Mouse (Mus musculus) heart, postnatal 0 days (tissue): Measurements from ENCODE around the gene Trpm4. TPM values are rescaled to one million over a fixed set of nuclear protein-coding genes. Genes with fewer than 3 reads are reported as not detected.

Experiments used
- ATAC-seq: fragments of 200-750 bp; cut with Nextera tagmentation; 2 replicates; pipeline ENCODE4 v1.8.0; 2017; ENCODE audit warnings: low read depth, moderate number of reproducible peaks, moderate library complexity; ENCODE audit not compliant: insufficient read depth
- DNase-seq: peaks from one replicate; pipeline ENCODE4 v3.0.0-alpha.2; 2016; ENCODE audit warnings: low spot score
- H3K27ac ChIP-seq: fragments of 300-500 bp; sonication (generic); 2 replicates; pipeline ENCODE4 v1.5.1; 2014; ENCODE audit warnings: low read depth, mild to moderate bottlenecking
- H3K27me3 ChIP-seq: fragments of 300-500 bp; sonication (generic); 2 replicates; pipeline ENCODE4 v1.6.1; 2014; ENCODE audit warnings: low read length, mixed read lengths; ENCODE audit not compliant: control insufficient read depth, insufficient read depth
- H3K36me3 ChIP-seq: fragments of 300-500 bp; sonication (generic); replicated peaks from 2 replicates; pipeline ENCODE4 v1.6.1; 2014; ENCODE audit warnings: low read length, mixed read lengths; ENCODE audit not compliant: control insufficient read depth, insufficient read depth
- H3K4me1 ChIP-seq: fragments of 300-500 bp; sonication (generic); 2 replicates; pipeline ENCODE4 v1.6.1; 2014; ENCODE audit warnings: antibody characterized with exemption; ENCODE audit not compliant: control insufficient read depth, insufficient read depth
- H3K4me2 ChIP-seq: fragments of 300-500 bp; sonication (generic); 2 replicates; pipeline ENCODE4 v1.6.1; 2014; ENCODE audit warnings: low read depth, mild to moderate bottlenecking, low read length, moderate library complexity
- H3K4me3 ChIP-seq: fragments of 300-500 bp; sonication (generic); 2 replicates; pipeline ENCODE4 v1.5.1; 2014; ENCODE audit warnings: low read depth, low read length
- H3K9ac ChIP-seq: fragments of 300-500 bp; sonication (generic); replicated peaks from 2 replicates; pipeline ENCODE4 v1.6.1; 2014; ENCODE audit warnings: low read depth, low read length, mixed read lengths
- H3K9me3 ChIP-seq: fragments of 300-500 bp; sonication (generic); replicated peaks from 2 replicates; pipeline ENCODE4 v1.6.1; 2016; ENCODE audit warnings: low read length; ENCODE audit not compliant: control insufficient read depth
- CTCF ChIP-seq: IDR thresholded peaks from 2 replicates; pipeline ENCODE4 v1.5.1; 2016; ENCODE audit warnings: antibody characterized with exemption, control low read depth, low read depth
- EP300 ChIP-seq: IDR thresholded peaks from 2 replicates; pipeline ENCODE4 v1.6.1; 2016; ENCODE audit warnings: antibody characterized with exemption, low read depth
- WGBS: fragments of 180-500 bp; shearing (Covaris S2); extraction: QIAGEN DNeasy Blood & Tissue Kit; methylation state at CpG from one replicate; pipeline ENCODE4 v1.1.7; 2014; 5-methylcytosine and 5-hydroxymethylcytosine counted together
- polyA plus RNA-seq: library from polyadenylated mRNA; unstranded; fragments of >200 nt; fragmentation: Nextera tagmentation; extraction: Ambion mirVana; gene quantifications from 2 replicates; pipeline ENCODE4 v1.2.1, GENCODE M21; 2015
- total RNA-seq: library from RNA; depleted of rRNA; stranded (reverse); fragments of >200 nt; gene quantifications from 2 replicates; pipeline ENCODE4 v1.2.3, GENCODE M21; 2014; ENCODE audit warnings: low replicate concordance

Gene Trpm4
- total and polyA plus RNA-seq, 2 experiments from 2014 or later: 14.2 to 44.0 TPM

DNA sequence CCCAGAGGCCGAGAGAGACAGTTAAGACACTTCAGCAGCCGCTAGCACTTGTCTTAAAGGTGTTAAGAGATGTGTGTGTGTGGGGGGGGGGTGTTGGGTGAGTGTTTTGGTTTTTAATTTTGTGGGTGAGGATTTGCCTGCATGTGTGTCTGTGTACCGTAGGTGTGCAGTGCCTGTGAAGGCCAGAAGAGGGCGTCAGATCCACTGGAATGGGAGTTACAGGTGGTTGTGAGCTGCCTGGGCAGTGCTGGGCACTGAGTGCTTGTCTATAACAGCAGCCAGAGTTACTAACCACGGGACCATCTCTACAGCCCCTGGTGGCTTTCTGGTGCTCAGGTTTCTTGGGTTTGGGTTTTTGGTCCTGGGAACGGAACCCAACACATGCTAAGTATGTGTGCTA, 2.1 kb downstream of the Trpm4 start:
- Histone ChIP-seq H3K9ac (no peak overlapping the region), H3K4me3 (no peak overlapping the region), H3K36me3 (peaks cover 5% of the 10 kb centered on the region; the same call in 1 of the 2 replicates), H3K27ac (no peak overlapping the region), H3K4me2 (no peak overlapping the region), H3K4me1 (0 out of 2 replicates have a peak, but pooled peaks cover 7% of the 10 kb centered on the region), H3K9me3 (no peaks in the 10 kb centered on the region), H3K27me3 (no peaks in the 10 kb centered on the region)
- TF ChIP-seq CTCF: peak; percentile 15; the same call in 1 of the 2 replicates
- TF ChIP-seq EP300: no peak
- DNase-seq (no peak), ATAC-seq (no peak)
- WGBS: 74% methylated on average over 6 of the region's 6 CpGs

DNA sequence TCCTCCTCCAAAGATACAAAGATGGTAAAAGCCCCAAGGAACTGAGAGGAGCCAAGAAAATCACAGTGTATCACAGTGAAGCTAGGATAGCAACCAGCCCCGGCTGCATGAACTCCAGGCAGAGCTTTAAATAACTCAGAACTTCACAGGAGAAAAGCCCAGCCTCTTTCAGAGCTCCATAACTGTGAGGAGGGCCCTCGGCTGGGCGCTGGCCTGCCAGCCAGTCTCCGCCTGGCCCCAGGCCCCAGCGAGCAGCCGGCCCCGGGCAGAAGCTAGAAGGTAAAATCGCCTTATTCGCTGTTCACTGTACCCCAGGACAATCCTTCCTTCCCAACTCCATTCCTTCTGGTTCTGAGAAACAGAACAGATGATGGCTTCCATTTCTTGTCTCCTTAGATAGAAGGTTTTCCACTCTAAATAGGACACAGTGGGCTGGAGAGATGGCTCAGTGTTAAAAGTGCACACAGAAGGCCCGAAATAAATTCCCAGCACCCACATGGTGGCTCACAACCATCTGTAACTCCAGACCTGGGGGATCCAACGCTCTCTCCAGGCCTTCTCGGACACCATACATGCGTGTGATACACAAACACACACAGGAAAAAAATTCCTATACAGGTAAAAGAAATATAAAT, 4.6 kb downstream of the Trpm4 start:
- TF ChIP-seq CTCF (no peak), EP300 (no peak)
- H3K27me3 ChIP-seq: no peaks in the 10 kb centered on the region
- peaks cover 19% of the 10 kb centered on the region for H3K36me3 ChIP-seq
- no peak overlapping the region; the same call in 1 of the 2 replicates for H3K9ac ChIP-seq
- peak; percentile 73 for DNase-seq
- peak overlapping the region; percentile 84 for H3K27ac ChIP-seq
- peak; percentile 44 for ATAC-seq
- H3K9me3 ChIP-seq: 0 out of 2 replicates have a peak, but pooled peaks cover 4% of the 10 kb centered on the region
- H3K4me2 ChIP-seq: no peak overlapping the region
- 50% methylated on average over 13 of the region's 13 CpGs for WGBS
- no peak overlapping the region for H3K4me3 ChIP-seq
- H3K4me1 ChIP-seq: 0 out of 2 replicates have a peak, but pooled peaks cover 3% of the 10 kb centered on the region

DNA sequence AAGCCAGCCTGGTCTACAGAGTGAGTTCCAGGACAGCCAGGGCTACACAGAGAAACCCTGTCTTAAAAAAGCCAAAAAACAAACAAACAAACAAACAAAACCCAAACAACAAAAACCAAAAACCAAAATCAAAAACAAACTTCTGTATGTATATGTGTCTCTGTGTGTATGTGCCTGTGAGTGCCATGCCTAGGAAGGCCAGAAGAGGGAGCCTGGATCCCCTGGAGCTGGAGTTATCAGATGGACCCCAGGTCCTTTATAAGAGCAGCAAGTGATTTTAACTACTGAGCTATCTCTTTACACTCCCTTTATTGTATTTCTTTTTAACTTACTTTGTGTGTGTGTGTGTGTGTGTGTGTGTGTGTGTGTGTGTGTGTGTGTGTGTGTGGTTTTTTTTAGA, 7.8 kb downstream of the Trpm4 start:
- no peak overlapping the region for H3K4me3 ChIP-seq
- H3K27me3 ChIP-seq: no peaks in the 10 kb centered on the region
- H3K9ac ChIP-seq: no peak overlapping the region
- H3K36me3 ChIP-seq: peaks cover 37% of the 10 kb centered on the region
- no peaks in the 10 kb centered on the region for H3K4me1 ChIP-seq
- no peak for DNase-seq
- no peak; the same call in 1 of the 2 replicates for TF ChIP-seq CTCF
- no peak for TF ChIP-seq EP300
- H3K4me2 ChIP-seq: no peak overlapping the region
- H3K9me3 ChIP-seq: 0 out of 2 replicates have a peak, but pooled peaks cover 4% of the 10 kb centered on the region
- no peak for ATAC-seq
- no peak overlapping the region for H3K27ac ChIP-seq

DNA sequence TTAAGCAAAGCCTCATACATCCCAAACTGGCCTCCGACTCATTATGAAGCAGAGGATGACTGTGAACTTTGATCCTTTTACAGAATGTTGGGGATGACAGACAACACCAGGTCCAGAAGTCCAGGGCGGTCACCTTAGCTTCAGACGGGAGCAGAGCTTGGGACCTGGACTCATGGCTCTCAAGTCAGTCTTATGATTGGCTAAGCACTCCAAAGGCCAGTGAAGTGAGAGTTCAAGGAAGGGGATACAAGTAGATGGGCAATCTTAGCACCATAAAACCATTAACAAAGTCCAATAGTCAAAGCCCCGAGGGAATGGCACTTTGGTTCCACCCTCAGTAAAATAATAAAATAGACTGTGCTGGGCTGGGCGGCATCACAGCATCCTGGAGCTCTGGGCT, 10.5 kb downstream of the Trpm4 start:
- no peak for DNase-seq
- Histone ChIP-seq H3K4me3 (no peak overlapping the region), H3K4me1 (no peaks in the 10 kb centered on the region), H3K27ac (no peak overlapping the region), H3K36me3 (peaks cover 50% of the 10 kb centered on the region), H3K9ac (no peak overlapping the region), H3K4me2 (no peak overlapping the region), H3K27me3 (no peaks in the 10 kb centered on the region), H3K9me3 (0 out of 2 replicates have a peak, but pooled peaks cover 4% of the 10 kb centered on the region)
- TF ChIP-seq CTCF (no peak), EP300 (no peak)
- 86% methylated on average over 5 of the region's 5 CpGs for WGBS
- ATAC-seq: no peak

DNA sequence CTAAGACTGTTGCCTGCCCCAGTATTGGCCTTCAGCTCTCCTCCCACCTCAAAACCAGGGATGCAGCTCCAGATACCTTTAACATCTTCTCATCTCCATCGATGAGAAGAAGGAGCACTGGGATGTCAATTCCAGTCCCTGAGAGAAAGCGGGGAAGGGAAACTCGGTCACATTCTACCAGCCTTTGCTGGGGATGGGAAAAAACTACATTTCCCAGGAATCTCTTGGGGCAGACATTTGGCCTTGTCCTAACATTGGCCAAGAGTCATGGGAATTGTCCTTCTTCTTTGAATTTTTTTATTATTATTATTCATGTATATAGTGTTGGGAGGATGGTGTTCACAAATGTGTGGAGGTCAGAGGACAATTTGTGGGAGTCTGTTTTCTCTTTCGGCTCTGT, 11.3 kb downstream of the Trpm4 start:
- Histone ChIP-seq H3K27me3 (no peaks in the 10 kb centered on the region), H3K9ac (no peak overlapping the region), H3K9me3 (0 out of 2 replicates have a peak, but pooled peaks cover 4% of the 10 kb centered on the region), H3K27ac (no peak overlapping the region), H3K4me1 (no peaks in the 10 kb centered on the region), H3K4me3 (no peak overlapping the region), H3K4me2 (no peak overlapping the region), H3K36me3 (peaks cover 58% of the 10 kb centered on the region)
- no peak for DNase-seq
- TF ChIP-seq EP300 (no peak), CTCF (no peak)
- 81% methylated on average over 4 of the region's 4 CpGs for WGBS
- ATAC-seq: no peak

DNA sequence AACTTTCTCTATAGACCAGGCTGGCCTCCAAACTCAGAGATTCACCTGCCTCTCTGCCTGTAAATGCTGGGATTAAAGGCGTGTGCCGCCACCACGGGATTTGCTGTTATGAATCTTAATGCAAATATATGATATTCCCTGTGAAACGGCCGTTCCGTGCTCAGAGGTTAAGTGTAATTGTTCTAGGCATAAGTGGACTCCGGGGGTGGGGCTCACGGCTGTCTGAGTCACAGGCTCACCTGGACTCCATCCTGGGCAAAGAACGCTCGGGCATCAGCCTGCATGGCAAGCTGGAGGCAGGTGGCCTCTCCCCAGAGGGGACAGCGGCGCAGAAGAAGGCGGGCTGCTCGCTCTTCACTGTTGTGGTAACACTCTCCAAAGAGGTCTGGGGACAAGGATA, 17.0 kb downstream of the Trpm4 start:
- Histone ChIP-seq H3K27me3 (no peaks in the 10 kb centered on the region), H3K4me3 (no peak overlapping the region), H3K27ac (no peak overlapping the region), H3K4me2 (no peak overlapping the region), H3K9me3 (no peaks in the 10 kb centered on the region), H3K4me1 (0 out of 2 replicates have a peak, but pooled peaks cover 4% of the 10 kb centered on the region), H3K36me3 (peaks cover 39% of the 10 kb centered on the region), H3K9ac (no peak overlapping the region)
- no peak for ATAC-seq
- TF ChIP-seq EP300 (no peak), CTCF (no peak)
- DNase-seq: no peak
- WGBS: 94% methylated on average over 14 of the region's 14 CpGs
